Mouse (Mus musculus) gastrocnemius, postnatal 10 days (tissue): ENCODE data around the gene Gm49355. TPM values are rescaled to one million over a fixed set of nuclear protein-coding genes. Genes with fewer than 3 reads are reported as not detected.

Experiments
- DNase-seq: peaks from one replicate; pipeline ENCODE4 v3.0.0; 2021; ENCODE audit warnings: mixed read lengths
- total RNA-seq, 2 experiments: library from RNA; stranded (reverse); gene quantifications; 2 replicates each; pipeline ENCODE4 v1.2.3; 2021

Gm49355 gene
- total RNA-seq, 2 experiments from 2014 or later = 0.21 TPM; not detected in 1

- DNase-seq = no peak
Observed at GRCm38 (mm10) chr14:12342458-12343131, 58.8 kb downstream of the Gm49355 start.

GRCm38 (mm10) chr14:12343451-12343941 is 59.7 kb downstream of the Gm49355 start:
- no peak for DNase-seq

- no peak for DNase-seq
Observed at GRCm38 (mm10) chr14:12344061-12344745, 60.4 kb downstream of the Gm49355 start.

- DNase-seq = peak; percentile 14
Observed at GRCm38 (mm10) chr14:12344746-12345240, 61.0 kb downstream of the Gm49355 start.

GRCm38 (mm10) chr14:12345241-12345921 is 61.6 kb downstream of the Gm49355 start:
- no peak for DNase-seq

- DNase-seq = no peak
Observed at GRCm38 (mm10) chr14:12346011-12346864, 62.5 kb downstream of the Gm49355 start.

GRCm38 (mm10) chr14:12346865-12347600 is 63.3 kb downstream of the Gm49355 start:
- no peak for DNase-seq

- DNase-seq = no peak
Observed at GRCm38 (mm10) chr14:12348089-12348488, 64.3 kb downstream of the Gm49355 start, which contains the start of gene Fezf2. Gene Fezf2, minus strand, starts transcription at chr14:12348189.

- no peak for DNase-seq
Observed at GRCm38 (mm10) chr14:12349334-12350090, 65.7 kb downstream of the Gm49355 start.

GRCm38 (mm10) chr14:12350271-12350916 is 66.6 kb downstream of the Gm49355 start:
- DNase-seq = no peak

Other genes with a start within 250 kb of the Gm49355 start
- 10 to 100 TPM; 16.5 to 17.0 TPM for gene 3830406C13Rik, start 197 bp downstream of the Gm49355 start, total RNA-seq
- not detected for gene Fezf2, start 64.2 kb downstream of the Gm49355 start, total RNA-seq